Mouse (Mus musculus) liver, postnatal 0 days (tissue): ENCODE measurements at regions not wholly inside any gene's neighbourhood (a gene's known extent, or its start where the extent isn't known, plus 50 kb on each side); places are given as distances from the start of the nearest gene placed in this dataset.

Experiments
- ATAC-seq: fragments of 200-750 bp; cut with Nextera tagmentation; 2 replicates; pipeline ENCODE4 v1.8.0; 2017; ENCODE audit warnings: mild to moderate bottlenecking, moderate library complexity
- DNase-seq: peaks from one replicate; pipeline ENCODE4 v3.0.0-alpha.2; 2016
- H3K27ac ChIP-seq: fragments of 300-500 bp; sonication (generic); 2 replicates; pipeline ENCODE4 v1.5.1; 2014; ENCODE audit warnings: antibody characterized with exemption, moderate library complexity, mild to moderate bottlenecking, low read depth
- H3K27me3 ChIP-seq: fragments of 300-500 bp; sonication (generic); 2 replicates; pipeline ENCODE4 v1.6.1; 2014; ENCODE audit warnings: low read length, control low read depth, mixed read lengths; ENCODE audit not compliant: insufficient read depth
- H3K36me3 ChIP-seq: fragments of 300-500 bp; sonication (generic); replicated peaks from 2 replicates; pipeline ENCODE4 v1.6.1; 2014; ENCODE audit warnings: mild to moderate bottlenecking, control low read depth, low read length, moderate library complexity, mixed read lengths; ENCODE audit not compliant: insufficient read depth
- H3K4me1 ChIP-seq: fragments of 300-500 bp; sonication (generic); 2 replicates; pipeline ENCODE4 v1.6.1; 2014; ENCODE audit warnings: antibody characterized with exemption, mild to moderate bottlenecking, control low read depth; ENCODE audit not compliant: insufficient read depth
- H3K4me2 ChIP-seq: fragments of 300-500 bp; sonication (generic); 2 replicates; pipeline ENCODE4 v1.6.1; 2014; ENCODE audit warnings: low read depth, mild to moderate bottlenecking, low read length, moderate library complexity, mixed read lengths
- H3K4me3 ChIP-seq: fragments of 300-500 bp; sonication (generic); 2 replicates; pipeline ENCODE4 v1.5.1; 2014; ENCODE audit warnings: low read depth, low read length
- H3K9ac ChIP-seq: fragments of 300-500 bp; sonication (generic); replicated peaks from 2 replicates; pipeline ENCODE4 v1.6.1; 2014; ENCODE audit warnings: mild to moderate bottlenecking, moderate library complexity
- H3K9me3 ChIP-seq: fragments of 300-500 bp; sonication (generic); 2 replicates; pipeline ENCODE4 v1.6.1; 2016; ENCODE audit warnings: mild to moderate bottlenecking, control low read depth, low read length, mixed read lengths
- CTCF ChIP-seq: sonication (generic); IDR thresholded peaks from 2 replicates; pipeline ENCODE4 v1.5.1; 2016; ENCODE audit warnings: antibody characterized with exemption, low read depth
- EP300 ChIP-seq: IDR thresholded peaks from 2 replicates; pipeline ENCODE4 v1.6.1; 2016; ENCODE audit warnings: antibody characterized with exemption, low read depth, mild to moderate bottlenecking
- WGBS: fragments of 180-500 bp; shearing (Covaris S2); extraction: QIAGEN DNeasy Blood & Tissue Kit; methylation state at CpG from one replicate; pipeline ENCODE4 v1.1.7; 2014; ENCODE audit not compliant: insufficient replicate concordance; 5-methylcytosine and 5-hydroxymethylcytosine counted together

DNA sequence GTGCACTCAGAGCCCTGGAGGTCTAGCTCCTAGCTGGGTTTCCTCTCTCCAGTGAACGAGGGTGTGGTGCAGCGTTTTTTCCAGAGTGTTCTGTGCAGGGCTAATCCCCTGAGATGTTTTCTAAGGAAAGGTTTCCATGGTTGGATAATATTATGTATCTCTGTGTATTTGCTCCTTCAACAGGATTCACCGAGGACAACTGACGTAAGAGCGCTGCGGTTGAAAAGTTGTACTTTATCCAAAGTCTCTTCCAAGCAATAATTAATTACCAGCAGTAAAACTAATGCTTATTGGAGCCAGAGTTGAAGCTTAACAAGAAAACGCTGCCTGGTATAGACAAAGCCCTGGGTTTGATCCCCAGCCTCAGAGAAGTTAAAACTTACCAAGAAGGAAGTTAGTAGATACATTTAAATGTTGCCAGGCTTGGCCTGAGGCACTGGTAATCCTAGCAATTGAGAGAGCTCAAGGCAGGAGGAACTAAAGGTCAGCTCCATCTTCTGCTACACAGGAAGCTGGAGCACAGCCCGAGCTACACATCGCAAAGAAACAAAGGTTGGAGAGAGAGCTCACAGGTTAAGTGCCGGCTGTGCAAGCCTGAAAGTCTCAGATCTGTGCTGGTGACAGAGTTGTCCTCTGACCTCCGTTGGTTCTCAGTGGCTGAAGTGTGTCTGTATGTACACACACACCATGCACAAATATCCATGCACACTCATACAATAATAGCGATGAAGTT, 51.2 kb upstream of the Rap1b start:
- Histone ChIP-seq H3K9me3 (no peaks in the 10 kb centered on the region), H3K4me2 (no peak overlapping the region), H3K4me1 (peaks cover 13% of the 10 kb centered on the region; the same call in 1 of the 2 replicates), H3K36me3 (no peaks in the 10 kb centered on the region), H3K27ac (no peak overlapping the region), H3K27me3 (no peaks in the 10 kb centered on the region), H3K4me3 (no peak overlapping the region), H3K9ac (no peak overlapping the region)
- WGBS: 57% methylated on average over 12 of the region's 12 CpGs
- DNase-seq (no peak), ATAC-seq (no peak)
- TF ChIP-seq CTCF: no peak

- peaks cover 13% of the 10 kb centered on the region; the same call in 1 of the 2 replicates for H3K4me1 ChIP-seq
- no peak overlapping the region for H3K4me2 ChIP-seq
- DNase-seq: no peak
- 56% methylated on average over 5 of the region's 5 CpGs for WGBS
- H3K9me3 ChIP-seq: no peaks in the 10 kb centered on the region
- H3K36me3 ChIP-seq: no peaks in the 10 kb centered on the region
- H3K27ac ChIP-seq: no peak overlapping the region
- H3K4me3 ChIP-seq: no peak overlapping the region
- no peak overlapping the region for H3K9ac ChIP-seq
- TF ChIP-seq CTCF (no peak), EP300 (no peak)
- ATAC-seq: no peak
- no peaks in the 10 kb centered on the region for H3K27me3 ChIP-seq
Observed at GRCm38 (mm10) chr10:117897766-117898165, 51.9 kb upstream of the Rap1b start.

- no peak overlapping the region for H3K4me2 ChIP-seq
- peaks cover 13% of the 10 kb centered on the region; the same call in 1 of the 2 replicates for H3K4me1 ChIP-seq
- no peak for ATAC-seq
- 75% methylated on average over 3 of the region's 3 CpGs for WGBS
- no peaks in the 10 kb centered on the region for H3K36me3 ChIP-seq
- H3K27me3 ChIP-seq: no peaks in the 10 kb centered on the region
- no peak for DNase-seq
- H3K4me3 ChIP-seq: no peak overlapping the region
- no peak overlapping the region for H3K9ac ChIP-seq
- no peak for TF ChIP-seq EP300
- TF ChIP-seq CTCF: no peak
- no peaks in the 10 kb centered on the region for H3K9me3 ChIP-seq
- H3K27ac ChIP-seq: no peak overlapping the region
Observed at GRCm38 (mm10) chr10:117898391-117898790, 52.6 kb upstream of the Rap1b start.

- H3K9ac ChIP-seq: no peak overlapping the region
- H3K27me3 ChIP-seq: no peaks in the 10 kb centered on the region
- TF ChIP-seq EP300 (no peak), CTCF (no peak)
- H3K4me3 ChIP-seq: peak overlapping the region; percentile 9; the same call in 1 of the 2 replicates
- H3K27ac ChIP-seq: peak overlapping the region; percentile 41
- peaks cover 13% of the 10 kb centered on the region; the same call in 1 of the 2 replicates for H3K4me1 ChIP-seq
- WGBS: 24% methylated on average over 13 of the region's 13 CpGs
- no peaks in the 10 kb centered on the region for H3K9me3 ChIP-seq
- H3K36me3 ChIP-seq: no peaks in the 10 kb centered on the region
- H3K4me2 ChIP-seq: peak overlapping the region; percentile 63
- ATAC-seq (peak; percentile 78), DNase-seq (peak; percentile 38)
Observed at GRCm38 (mm10) chr10:117899410-117899935, 53.6 kb upstream of the Rap1b start.

DNA sequence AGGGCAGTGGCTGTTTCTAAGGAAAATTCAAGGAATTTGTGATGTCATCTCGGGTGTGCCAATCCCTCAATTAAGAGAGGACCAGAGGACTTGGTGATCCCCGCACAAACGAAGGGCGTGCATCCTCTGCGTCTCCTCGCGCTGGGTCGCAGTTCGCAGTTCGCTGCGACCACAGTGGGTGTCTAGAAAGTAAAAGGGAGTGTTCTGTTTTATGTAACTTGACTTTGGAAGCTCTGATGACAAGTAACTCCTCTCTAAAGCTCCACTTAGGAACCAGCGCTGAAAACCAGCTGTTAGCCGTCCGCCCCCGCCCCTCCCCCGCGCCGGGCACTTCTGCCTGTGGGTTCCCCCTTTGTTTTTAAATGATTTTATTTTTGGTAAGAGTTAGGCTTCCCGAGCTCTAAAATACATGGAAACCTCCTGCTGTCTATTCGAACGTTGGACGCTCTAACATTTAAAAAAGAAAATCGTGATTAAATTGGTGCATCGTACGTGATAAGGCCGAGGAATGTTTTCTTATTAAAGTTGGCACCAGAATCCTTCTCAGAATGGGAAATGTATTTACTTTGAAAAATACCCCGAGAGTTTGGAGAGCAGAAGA, 59.9 kb upstream of the Rap1b start:
- 0 out of 2 replicates have a peak overlapping the region, but pooled peaks have one; percentile 22 for H3K9ac ChIP-seq
- WGBS: 17% methylated on average over 27 of the region's 27 CpGs
- DNase-seq (no peak), ATAC-seq (no peak)
- no peaks in the 10 kb centered on the region for H3K36me3 ChIP-seq
- H3K9me3 ChIP-seq: no peaks in the 10 kb centered on the region
- H3K4me2 ChIP-seq: peak overlapping the region; percentile 63
- peak overlapping the region; percentile 26; the same call in 1 of the 2 replicates for H3K4me3 ChIP-seq
- TF ChIP-seq EP300 (no peak), CTCF (no peak)
- peak overlapping the region; percentile 53; the same call in 1 of the 2 replicates for H3K27ac ChIP-seq
- H3K27me3 ChIP-seq: no peaks in the 10 kb centered on the region
- H3K4me1 ChIP-seq: peaks cover 12% of the 10 kb centered on the region

- Histone ChIP-seq H3K36me3 (no peaks in the 10 kb centered on the region), H3K4me3 (peak overlapping the region; percentile 26; the same call in 1 of the 2 replicates), H3K4me1 (peaks cover 12% of the 10 kb centered on the region), H3K27me3 (no peaks in the 10 kb centered on the region), H3K9ac (peak overlapping the region; percentile 28; the same call in 1 of the 2 replicates), H3K27ac (peak overlapping the region; percentile 53), H3K9me3 (no peaks in the 10 kb centered on the region), H3K4me2 (peak overlapping the region; percentile 63)
- peak; percentile 36; the same call in 1 of the 2 replicates for ATAC-seq
- WGBS: 32% methylated on average over 11 of the region's 11 CpGs
- no peak for DNase-seq
- TF ChIP-seq CTCF (no peak), EP300 (no peak)
Observed at GRCm38 (mm10) chr10:117906267-117906811, 60.5 kb upstream of the Rap1b start.
